Mouse (Mus musculus) E14TG2a.4 (cell line): ENCODE data around the gene Tent5b.

Experiments
- CTCF ChIP-seq: conservative IDR thresholded peaks from 2 replicates; pipeline ENCODE4 v1.5.1; 2014; ENCODE audit warnings: low read length
- NANOG ChIP-seq: IDR thresholded peaks from 2 replicates; pipeline ENCODE4 v1.6.1; 2014; ENCODE audit warnings: borderline replicate concordance, low read length, mixed read lengths
- POU5F1 ChIP-seq: IDR thresholded peaks from 2 replicates; pipeline ENCODE4 v1.6.1; 2014; ENCODE audit warnings: low read length, borderline replicate concordance

- TF ChIP-seq CTCF (no peak), POU5F1 (no peak), NANOG (no peak)
Measured at GRCm38 (mm10) chr4:133536652-133537051, 56.7 kb downstream of the Tent5b start.
